Mouse (Mus musculus) hematopoietic stem cell, adult 5-6 weeks (primary cell): Measurements from ENCODE around the gene Nckap5l. TPM values are rescaled to one million over a fixed set of nuclear protein-coding genes. Genes with fewer than 3 reads are reported as not detected.
"Not testable (repeated sequence)": the region's sequence is repeated elsewhere in the genome, so short reads cannot be mapped to it uniquely, and the experiment has no call there.

Source experiments
- ATAC-seq, 2 experiments: fragments of 125-278 bp in 1 of 2; replicated peaks in 1 of 2; 2 replicates each; pipeline ENCODE4 v1.8.0; 2016 to 2017; ENCODE audit warnings: inconsistent platforms in 2 of 2, mild to moderate bottlenecking in 2 of 2, moderate number of reproducible peaks in 2 of 2, low read depth in 1 of 2, moderate TSS enrichment in 1 of 2; ENCODE audit not compliant: low FRiP score in 2 of 2, poor library complexity in 2 of 2, severe bottlenecking in 2 of 2, insufficient read depth in 1 of 2, low TSS enrichment in 1 of 2
- total RNA-seq: library from RNA; stranded (forward); fragments of 172-1452, 232-1000 nt; gene quantifications from 2 replicates; pipeline ENCODE4 v1.2.3, GENCODE M21; 2017

The Nckap5l gene
- total RNA-seq, 1 experiment from 2014 or later, result 0.89 TPM

DNA sequence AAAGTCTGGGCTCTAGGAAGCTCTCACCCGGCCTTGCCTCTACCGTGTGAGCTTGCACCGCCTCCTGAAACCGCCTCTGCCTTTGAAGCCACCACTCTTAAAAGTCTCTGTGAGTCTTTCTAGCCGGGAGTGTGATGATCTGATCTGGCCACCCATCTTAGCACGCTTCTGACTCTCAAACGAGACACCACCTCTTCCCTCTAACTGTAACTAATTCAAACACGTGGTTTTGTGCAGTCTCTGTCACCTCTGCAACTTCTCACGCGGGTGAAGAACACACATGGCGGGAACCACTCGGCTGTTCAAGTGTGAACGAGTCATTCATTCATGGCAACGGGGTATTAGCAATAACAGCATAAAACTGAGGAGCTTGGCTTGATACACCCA, 14.1 kb upstream of the Nckap5l start:
- no peak for ATAC-seq

DNA sequence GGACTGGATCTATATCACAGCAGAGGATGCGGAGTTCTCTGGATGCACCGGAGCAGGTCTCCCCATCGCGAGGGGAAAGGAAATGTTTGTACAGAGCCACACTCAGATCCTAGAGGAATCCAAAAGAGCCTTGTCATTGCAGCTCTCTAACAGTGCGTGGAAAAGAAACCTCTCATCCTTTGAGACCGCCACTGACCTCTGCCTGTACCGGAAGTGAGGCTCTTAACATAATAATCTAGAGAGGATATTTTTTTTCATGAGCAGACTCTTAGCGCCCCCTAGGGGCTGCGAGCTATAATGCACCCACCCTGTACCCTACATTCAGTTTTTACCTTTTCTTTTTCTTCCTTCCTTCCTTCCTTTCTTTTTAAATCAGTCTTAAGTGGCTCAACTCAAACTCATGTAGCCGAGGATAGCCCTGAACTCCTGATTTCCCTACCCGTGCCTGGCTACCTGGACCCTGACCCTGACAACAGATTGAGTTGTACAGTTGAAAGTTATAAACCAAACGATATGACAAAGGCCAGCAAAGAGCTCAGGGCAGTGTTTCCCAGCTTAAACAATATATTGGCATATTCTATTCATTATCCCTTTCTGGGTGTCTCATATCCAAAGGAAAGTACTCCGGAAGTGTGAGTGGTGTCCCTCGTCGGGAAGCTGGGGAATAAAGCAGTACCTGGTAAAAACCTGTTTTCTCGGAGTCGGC, 13.6 kb upstream of the Nckap5l start:
- no peak for ATAC-seq

DNA sequence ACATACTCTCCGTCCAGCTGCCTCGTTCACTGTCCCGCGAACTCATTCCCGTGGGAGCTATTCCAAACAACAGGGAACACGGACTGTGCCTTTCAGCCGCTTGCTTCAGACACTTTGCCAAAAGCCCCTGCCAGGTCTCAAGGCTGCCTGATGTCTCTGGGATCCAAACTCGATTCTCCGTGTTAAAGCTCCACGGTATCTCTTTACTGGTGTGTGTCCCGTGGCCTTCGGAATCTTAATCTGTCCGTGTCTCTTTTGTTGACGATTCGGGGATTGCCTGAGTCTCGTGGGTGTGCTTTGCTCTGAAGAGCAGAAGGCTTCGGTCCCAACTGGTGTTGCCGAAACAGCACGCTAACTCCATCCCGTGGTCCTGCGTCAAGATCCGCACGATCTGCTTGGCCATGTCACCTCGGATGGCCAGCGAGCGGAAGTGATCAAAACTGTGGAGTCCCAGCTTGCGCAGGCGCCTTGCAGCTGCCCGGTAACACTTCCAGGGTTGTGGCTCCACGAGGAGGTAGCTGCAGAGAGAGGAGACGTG, 12.7 kb upstream of the Nckap5l start:
- ATAC-seq, result no peak

DNA sequence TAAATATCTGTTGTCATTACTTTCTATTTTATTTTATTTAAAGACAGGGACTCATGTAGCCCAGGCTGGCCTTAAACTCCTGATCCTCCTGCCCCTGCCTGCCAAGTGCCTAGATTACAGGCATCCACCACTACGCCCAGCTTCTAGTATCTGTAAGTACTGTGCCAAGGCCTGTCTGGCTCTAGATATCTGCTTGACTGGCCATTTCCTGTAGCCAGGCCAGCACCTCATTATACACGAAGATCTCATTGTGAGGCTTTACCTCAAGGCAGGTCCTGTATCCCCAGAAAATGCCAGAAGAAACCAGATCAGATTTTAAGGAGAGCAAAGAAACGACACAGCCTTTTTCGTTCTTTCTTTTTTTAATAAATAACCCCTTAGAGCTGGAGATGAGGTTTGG, 12.2 kb upstream of the Nckap5l start:
- ATAC-seq, result no peak

DNA sequence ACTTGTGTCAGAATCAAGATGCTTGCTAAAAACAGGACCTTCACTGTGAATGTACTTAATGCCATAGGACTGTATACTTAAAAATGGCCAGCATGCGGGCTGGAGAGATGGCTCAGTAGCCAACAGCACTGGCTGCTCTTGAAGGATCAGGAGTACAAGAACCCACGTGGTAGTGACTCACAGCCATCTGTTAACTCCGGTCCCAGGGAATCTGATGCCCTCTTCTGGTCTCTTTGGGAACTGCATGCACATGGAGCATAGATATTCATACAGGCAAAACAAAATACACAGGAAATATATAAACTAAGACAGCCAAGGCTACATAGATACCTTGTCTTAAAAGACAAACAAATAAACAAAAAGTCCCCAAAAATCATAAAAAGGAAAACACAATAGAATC, 11.5 kb upstream of the Nckap5l start:
- peak in 1 of 2 experiments; percentile 54; a peak in 1 of 4 replicates for ATAC-seq

DNA sequence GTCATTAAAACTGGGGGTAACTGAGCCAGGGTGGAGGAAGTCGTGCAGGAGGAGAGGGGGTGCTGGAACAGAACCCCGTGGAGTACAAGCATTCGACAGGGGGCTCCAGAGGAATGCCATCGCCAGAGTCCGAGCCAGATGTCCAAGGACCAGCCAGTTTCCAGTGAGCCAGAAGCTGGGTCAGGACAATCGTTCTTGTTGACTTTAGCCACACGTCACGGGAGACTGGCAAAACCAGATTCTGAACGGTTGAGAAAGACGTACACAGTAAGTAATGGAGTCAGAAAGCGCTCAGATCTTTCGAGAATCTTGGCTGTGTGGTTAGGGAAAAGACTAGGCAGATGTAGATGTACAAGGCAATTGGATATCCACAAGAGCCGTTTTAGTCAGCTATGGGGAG, 5.6 kb upstream of the Nckap5l start:
- no peak for ATAC-seq

DNA sequence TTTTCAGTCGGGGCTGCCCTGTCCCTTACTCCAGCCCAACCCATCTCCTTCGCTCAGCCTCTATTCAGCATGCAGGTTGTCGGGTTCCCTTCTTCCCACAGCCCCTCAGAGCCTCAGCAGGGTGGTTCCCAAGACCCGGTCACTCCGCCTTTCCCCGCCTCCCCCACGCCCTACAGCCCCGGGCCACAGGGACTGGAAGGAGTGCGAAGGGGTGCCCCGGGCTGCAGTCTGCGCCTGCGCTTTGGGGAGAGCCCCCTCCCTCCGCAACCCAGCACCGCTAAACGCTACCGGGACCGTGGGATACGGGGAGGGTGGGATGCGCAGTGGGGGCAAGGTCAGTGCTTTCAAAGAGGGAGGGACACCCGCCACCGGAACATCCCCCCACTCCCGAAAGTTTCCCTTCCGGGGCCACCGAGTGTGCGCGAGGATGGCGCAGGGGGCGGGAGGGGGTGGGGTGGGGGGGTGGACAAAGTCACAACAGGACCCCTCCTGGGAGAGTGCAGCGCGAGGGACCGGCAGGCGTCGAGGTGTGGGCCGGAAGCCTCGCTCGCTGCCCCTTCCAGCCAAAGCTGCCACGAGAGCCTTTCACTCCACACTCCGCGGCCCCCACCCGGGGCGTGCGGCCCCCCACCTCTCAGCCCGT, 464 bp downstream of the Nckap5l start:
- peak in 1 of 2 experiments; percentile 16; a peak in 1 of 4 replicates for ATAC-seq

DNA sequence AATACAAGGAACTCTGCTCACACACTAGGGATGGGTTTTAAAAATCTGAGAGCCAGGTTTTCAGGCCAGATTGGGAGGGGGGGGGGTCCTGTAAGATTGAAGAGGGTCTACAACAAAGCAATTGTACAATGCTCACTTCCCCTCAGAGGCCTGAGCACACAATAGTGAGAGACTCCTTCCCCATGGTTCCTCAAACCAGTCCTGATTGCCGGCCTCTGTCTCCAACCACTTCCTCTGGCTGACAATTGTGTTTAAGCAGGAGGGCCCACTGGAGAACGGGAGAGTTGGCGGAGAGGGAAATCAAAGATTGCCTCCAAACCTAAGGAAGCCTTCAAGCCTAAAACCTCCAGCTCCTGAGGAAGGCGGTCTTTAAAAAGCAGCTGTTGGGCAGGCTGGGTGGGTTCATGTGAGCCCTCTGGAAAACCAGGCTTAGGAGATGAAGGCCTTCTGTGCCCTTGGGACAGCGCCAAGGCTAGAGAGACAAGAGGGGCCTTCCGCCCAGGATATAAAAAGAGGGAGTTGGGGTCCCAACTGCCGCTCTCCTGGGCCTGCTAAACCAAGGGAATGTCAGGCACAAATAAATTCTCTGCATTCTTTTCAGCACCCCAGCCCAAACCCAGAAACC, 1.1 kb downstream of the Nckap5l start:
- 0 out of 4 replicates have a peak, but pooled peaks of 1 of the 2 experiments have one; percentile 26 for ATAC-seq

DNA sequence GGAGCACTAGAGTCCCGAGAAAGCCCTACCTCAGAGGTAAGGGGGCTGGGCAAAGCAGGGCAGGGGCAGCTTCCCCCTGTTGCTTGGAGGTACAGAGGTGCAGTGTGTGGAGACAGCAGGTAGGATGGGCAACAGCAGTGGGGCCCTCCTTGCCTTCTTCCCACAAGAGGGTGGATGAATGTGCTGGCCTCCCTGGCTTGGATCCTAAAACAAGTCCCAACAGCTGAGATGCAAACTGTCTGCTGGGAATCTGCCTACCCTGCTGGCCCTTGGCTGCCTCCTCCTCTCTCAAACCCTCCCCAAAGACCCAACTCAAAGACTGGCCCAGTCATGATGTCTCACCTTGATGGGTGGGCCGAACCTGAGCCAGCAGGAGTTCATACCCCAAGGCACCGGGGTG, 2.1 kb downstream of the Nckap5l start:
- ATAC-seq, result no peak

DNA sequence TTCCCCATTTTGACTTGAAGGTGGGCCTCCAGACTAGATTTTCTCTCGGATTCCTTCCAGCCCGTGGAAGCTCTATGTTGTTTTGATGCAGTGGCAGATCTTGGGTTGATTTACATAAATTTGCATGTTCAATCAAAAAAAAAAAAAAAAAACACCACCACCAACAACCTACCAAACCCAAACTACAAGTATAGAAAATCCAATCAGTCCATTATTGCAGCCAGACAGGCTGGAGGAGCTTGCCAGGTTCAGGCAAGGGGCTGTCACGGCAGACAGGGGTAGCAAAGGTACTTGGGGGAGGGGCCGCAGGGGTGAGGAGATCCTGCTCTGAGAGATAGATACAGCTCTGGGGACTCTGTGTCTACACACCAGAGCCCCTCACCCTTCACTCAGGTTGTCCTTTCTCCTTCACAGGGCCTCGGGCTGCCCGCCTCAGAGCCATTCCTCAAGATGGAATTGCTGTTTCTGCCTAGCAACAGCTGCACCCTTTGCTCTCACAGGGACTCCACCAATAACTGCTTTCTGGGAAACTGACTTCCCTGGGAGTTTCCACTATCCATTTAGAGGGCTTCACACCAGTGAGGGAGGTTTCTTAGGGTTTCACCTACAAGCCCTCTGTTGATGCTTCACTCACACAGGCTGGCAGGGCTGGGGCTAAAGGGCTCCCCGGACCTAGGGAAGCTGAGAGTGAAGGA, 2.8 kb downstream of the Nckap5l start:
- no peak for ATAC-seq

DNA sequence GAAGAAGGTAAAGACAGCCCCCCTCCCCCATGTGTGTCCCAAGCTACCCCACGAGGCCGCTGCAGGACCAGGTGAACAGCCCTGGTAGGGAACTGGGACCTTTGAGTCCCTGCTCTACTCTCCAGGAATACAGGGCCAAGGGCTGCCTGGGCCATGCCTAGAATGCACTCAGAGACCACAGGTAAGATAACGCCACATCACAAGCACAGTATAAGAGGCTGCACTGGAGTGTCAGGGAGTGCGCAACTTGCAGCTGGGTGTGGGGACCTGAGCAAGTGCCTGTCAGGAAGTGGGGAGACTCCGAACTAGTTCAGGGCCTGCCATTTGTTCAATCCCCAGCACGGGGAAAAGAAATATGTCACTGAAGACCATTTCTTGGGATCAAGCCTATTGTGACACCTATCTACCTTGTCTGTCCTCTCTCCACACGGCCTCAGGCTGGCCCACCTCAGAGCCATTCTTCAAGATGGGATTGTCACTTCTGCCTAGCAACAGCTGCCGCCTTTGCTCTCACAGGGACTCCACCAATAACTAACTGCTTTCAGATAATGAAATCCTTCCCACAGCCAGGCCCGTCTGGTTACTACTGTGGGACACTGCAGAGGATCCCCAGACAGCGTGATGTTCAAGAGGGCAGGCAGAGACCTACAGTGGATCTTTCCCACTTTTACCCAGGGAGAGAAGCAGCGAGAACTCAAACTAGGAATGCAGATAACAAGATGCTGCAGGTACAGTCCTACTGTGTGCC, 4.2 kb downstream of the Nckap5l start:
- ATAC-seq, result no peak

DNA sequence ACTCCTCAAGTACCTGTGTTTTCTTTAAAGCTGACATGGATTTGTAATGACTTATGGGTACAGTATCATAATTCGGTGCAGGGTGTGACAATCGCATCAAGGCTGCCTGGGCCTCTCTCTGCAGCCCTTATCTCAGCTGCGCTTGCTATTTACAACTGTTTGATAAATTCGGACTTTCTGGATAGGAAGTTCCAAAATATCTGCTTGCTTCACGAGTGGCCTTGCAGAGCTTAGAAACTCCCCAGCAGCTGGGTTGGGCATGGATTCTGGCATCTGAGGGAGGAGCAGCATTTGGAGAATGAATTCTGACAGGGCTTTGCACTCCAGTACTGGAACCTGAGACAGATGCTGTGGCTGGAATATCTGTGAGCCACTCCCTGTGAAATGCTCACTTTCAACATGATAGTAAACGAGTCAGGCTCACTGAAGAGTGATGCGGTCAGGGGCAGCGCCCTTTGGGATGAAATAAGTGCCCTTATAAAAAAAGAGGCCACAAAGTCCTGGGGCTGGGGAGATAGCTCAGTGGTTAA, 7.7 kb downstream of the Nckap5l start:
- no peak for ATAC-seq

DNA sequence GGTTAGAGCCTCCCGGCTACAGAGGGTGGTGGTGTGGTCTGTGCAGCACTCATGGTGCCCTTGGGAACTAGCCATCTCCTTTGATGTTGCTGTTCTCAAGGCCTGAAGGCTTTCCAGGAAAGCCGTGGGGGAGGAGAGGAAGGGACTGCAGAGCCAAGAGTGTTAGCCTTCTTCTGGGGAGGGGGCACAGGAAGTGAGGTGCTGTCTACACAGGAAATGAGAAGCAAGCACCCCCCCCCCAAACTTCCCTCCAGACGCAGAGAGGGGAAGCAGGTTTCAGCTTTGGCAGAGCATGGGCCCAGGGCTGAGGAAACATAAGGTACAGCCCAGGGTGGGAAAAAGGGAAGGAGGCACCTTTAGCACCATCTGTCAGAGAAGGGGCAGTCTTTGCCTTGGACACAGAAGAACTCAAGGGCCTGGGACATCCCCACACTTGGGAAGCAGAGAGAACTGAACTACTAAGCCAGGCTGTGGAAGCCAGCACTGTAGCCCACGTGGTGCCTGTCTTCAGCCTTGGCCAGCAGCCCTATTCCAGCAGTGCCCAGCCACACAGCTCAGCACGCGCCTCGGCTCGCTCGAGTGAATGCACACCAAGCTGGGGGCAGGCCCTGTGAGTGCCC, 8.3 kb downstream of the Nckap5l start:
- peak; percentile 81 for ATAC-seq

DNA sequence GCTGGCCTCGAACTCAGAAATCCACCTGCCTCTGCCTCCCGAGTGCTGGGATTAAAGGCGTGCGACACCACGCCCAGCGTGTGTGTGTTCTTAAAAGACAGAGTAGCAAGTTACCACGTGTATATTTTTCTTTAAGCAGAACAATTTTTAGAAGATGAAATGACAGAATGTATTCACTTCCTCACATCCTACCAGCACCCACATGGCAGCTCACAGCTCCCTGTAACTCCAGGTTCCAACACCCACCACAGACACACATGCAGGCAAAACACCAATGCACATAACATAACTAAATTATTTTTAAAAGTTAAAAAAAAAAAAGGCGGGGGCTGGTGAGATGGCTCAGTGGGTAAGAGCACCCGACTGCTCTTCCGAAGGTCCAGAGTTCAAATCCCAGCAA, 11.4 kb downstream of the Nckap5l start:
- ATAC-seq, result not testable (repeated sequence)

DNA sequence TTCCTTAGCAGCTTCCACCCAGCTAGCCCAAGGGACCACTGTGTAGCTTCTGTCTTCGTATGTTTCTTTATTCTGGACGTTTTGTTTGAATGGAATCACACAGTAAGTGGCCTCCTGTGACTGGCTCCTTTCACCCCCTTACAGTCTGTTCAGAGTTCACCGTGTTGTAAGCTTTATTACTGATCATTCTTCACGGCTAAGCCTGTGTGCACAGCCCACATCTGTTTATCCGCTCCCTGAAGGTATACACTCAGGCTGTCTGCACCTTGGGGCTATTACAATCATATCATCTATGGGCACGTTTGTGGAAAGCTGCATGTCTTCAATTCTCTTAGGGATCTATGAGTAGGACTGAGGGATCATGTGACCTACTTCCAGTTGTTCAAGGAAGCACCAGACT, 12.0 kb downstream of the Nckap5l start:
- ATAC-seq, result no peak

DNA sequence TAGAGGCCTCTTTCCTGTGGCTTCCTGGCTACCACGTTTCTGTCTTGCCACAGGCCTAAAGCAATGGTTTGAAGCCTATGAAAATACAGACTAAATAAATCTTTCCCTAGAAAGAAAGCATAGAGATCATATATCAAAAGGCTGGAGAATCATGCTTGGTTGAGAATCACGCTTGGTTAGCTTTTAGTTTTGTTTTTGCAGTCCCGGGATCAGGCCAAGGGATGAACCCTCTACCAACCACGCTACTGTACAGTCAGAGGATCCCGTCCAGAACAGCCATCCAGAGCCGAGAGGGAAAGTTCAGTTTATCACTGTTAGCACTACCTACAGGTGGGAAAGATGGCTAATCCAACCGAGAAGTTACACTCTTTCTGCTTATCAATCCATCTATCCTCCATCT, 15.2 kb downstream of the Nckap5l start:
- no peak for ATAC-seq
